In the genomic region with DNA sequence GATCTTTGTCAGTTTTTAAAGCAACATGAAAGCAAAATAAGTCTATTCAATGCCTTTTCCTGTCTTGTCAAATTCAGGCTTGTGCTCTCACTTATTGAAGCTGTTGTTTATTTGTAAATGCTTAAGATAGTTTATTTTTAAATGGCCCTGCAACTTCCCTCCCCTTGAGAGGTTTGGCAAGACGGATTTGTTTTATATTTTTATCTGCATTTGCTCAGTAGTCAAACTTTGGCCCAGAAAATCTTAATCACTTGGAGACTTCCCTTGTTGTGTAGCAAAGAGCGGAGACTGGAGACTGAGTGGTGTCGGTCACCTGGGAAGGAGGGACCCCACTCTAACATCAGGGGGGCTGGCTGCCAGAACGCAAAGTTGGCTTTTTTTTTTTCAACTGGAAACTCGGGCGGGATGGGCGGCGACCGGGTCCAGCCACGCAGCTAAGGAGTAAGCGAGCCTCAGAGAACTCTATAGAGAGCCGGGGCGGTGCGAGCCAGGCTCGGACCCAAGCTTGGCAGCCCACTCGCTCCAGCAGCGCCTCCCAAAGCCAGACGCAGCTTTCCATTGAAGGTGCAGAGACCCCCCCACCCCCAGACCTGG, we compare ENCODE assay signal across 8 mouse cellular contexts. TPM values are rescaled to one million over a fixed set of nuclear protein-coding genes. Genes with fewer than 3 reads are reported as not detected.
A peak's percentile ranks its signal among the peaks of the same experiment; 100 is the strongest.
DNase-seq lines count a peak whose midpoint lies in the region; ATAC-seq and TF ChIP-seq lines count a peak whose summit lies in the region.

No protein-coding gene starts in this region.

- no peaks in the 10 kb centered on the region for H3K9me3 ChIP-seq in embryonic facial prominence, embryonic 12.5 days
- H3K9me3 ChIP-seq in intestine, postnatal 0 days (ENCODE audit: control insufficient read depth): no peaks in the 10 kb centered on the region
- no peaks in the 10 kb centered on the region for H3K9me3 ChIP-seq in neural tube, embryonic 13.5 days

- H3K27ac ChIP-seq in left cerebral cortex, adult 2 months: peak overlapping the region; percentile 93
- H3K27ac ChIP-seq in embryonic facial prominence, embryonic 12.5 days: peak overlapping the region; percentile 99
- H3K27ac ChIP-seq in intestine, postnatal 0 days (ENCODE audit: low read depth, low read length): peak overlapping the region; percentile 97
- H3K27ac ChIP-seq in neural tube, embryonic 13.5 days (replicated peaks): peak overlapping the region; percentile 99

- H3K36me3 ChIP-seq in embryonic facial prominence, embryonic 12.5 days: no peaks in the 10 kb centered on the region
- no peaks in the 10 kb centered on the region for H3K36me3 ChIP-seq in intestine, postnatal 0 days (ENCODE audit: control insufficient read depth, insufficient read depth)
- H3K36me3 ChIP-seq in neural tube, embryonic 13.5 days: no peaks in the 10 kb centered on the region

- peak overlapping the region; percentile 50 for H3K4me2 ChIP-seq in embryonic facial prominence, embryonic 12.5 days (replicated peaks)
- peak overlapping the region; percentile 88 for H3K4me2 ChIP-seq in intestine, postnatal 0 days (replicated peaks; ENCODE audit: low read depth)
- peak overlapping the region; percentile 72 for H3K4me2 ChIP-seq in neural tube, embryonic 13.5 days

- no peak for ATAC-seq in embryonic facial prominence, embryonic 12.5 days (ENCODE audit: insufficient number of reproducible peaks, insufficient read depth, low FRiP score, low TSS enrichment)
- ATAC-seq in intestine, postnatal 0 days: peak; percentile 80
- ATAC-seq in neural tube, embryonic 13.5 days (ENCODE audit: low read depth): peak; percentile 88

- H3K27me3 ChIP-seq in embryonic facial prominence, embryonic 12.5 days: 0 out of 2 replicates have a peak, but pooled peaks cover 6% of the 10 kb centered on the region
- H3K27me3 ChIP-seq in intestine, postnatal 0 days (replicated peaks; ENCODE audit: control insufficient read depth, insufficient read depth, low read length): no peaks in the 10 kb centered on the region
- H3K27me3 ChIP-seq in neural tube, embryonic 13.5 days: no peaks in the 10 kb centered on the region; the same call in 1 of the 2 replicates

- H3K4me3 ChIP-seq in left cerebral cortex, adult 2 months: peak overlapping the region; percentile 96
- peak overlapping the region; percentile 95 for H3K4me3 ChIP-seq in embryonic facial prominence, embryonic 12.5 days
- peak overlapping the region; percentile 100 for H3K4me3 ChIP-seq in intestine, postnatal 0 days (ENCODE audit: low read depth, low read length)
- peak overlapping the region; percentile 68 for H3K4me3 ChIP-seq in neural tube, embryonic 13.5 days

- WGBS in embryonic facial prominence, embryonic 12.5 days: under 1% methylated on average over 18 of the region's 18 CpGs
- WGBS in intestine, postnatal 0 days: under 1% methylated on average over 18 of the region's 18 CpGs
- WGBS in neural tube, embryonic 13.5 days: 1% methylated on average over 18 of the region's 18 CpGs

- DNase-seq in left cerebral cortex, adult 2 months (ENCODE audit: extremely low spot score in 1 of 2, low spot score in 2 of 2): no peak
- no peak for DNase-seq in left cerebral cortex, adult 11 months (ENCODE audit: low spot score)
- no peak for DNase-seq in gastrocnemius, adult 8-10 months (ENCODE audit: low spot score in 2 of 2)
- no peak for DNase-seq in embryo, embryonic 10 days (ENCODE audit: low spot score)
- DNase-seq in layer of hippocampus, postnatal 36 days: no peak

- intact Hi-C loops in left cerebral cortex, adult 2 months (cut with DNase I): loop anchor here (5.0 to 10.0 kb wide), 3 partner anchors 115 to 1142 kb away; no protein-coding TSS in a partner anchor

- peak overlapping the region; percentile 99; the same call in 1 of the 2 replicates for H3K9ac ChIP-seq in embryonic facial prominence, embryonic 12.5 days
- peak overlapping the region; percentile 60 for H3K9ac ChIP-seq in intestine, postnatal 0 days (ENCODE audit: low read depth, low read length)
- H3K9ac ChIP-seq in neural tube, embryonic 13.5 days: peak overlapping the region; percentile 93

- peaks cover 10% of the 10 kb centered on the region; the same call in 1 of the 2 replicates for H3K4me1 ChIP-seq in embryonic facial prominence, embryonic 12.5 days
- H3K4me1 ChIP-seq in intestine, postnatal 0 days (replicated peaks; ENCODE audit: control insufficient read depth, insufficient read depth, low read length): no peaks in the 10 kb centered on the region
- H3K4me1 ChIP-seq in neural tube, embryonic 13.5 days (replicated peaks): peaks cover 24% of the 10 kb centered on the region

- no peak for TF ChIP-seq CTCF in left cerebral cortex, adult 2 months (IDR thresholded peaks at IDR 0.05)
- TF ChIP-seq CTCF in intestine, postnatal 0 days (IDR thresholded peaks at IDR 0.05; ENCODE audit: low read depth): no peak

RNA-seq across cellular contexts. Expression of a gene that starts 6.0 kb away (rescaled TPM):
- total RNA-seq in left cerebral cortex, adult 2 months (2021): 10 to 100 TPM; 51.7 to 53.3 TPM
- 119 and 121 TPM in 2 replicates for polyA plus RNA-seq in embryonic facial prominence, embryonic 12.5 days (2016; fragmentation: Nextera tagmentation; extraction: Ambion mirVana)
- polyA plus RNA-seq in intestine, postnatal 0 days (2015; fragmentation: Nextera tagmentation; extraction: Ambion mirVana): 25.3 and 27.0 TPM in 2 replicates
- polyA plus RNA-seq in neural tube, embryonic 13.5 days (2015; fragmentation: Nextera tagmentation; extraction: Ambion mirVana): 89.2 and 100 TPM in 2 replicates
- 10 to 100 TPM; 13.1 to 16.9 (median 13.7) TPM for total RNA-seq in gastrocnemius, adult 8-10 months (2022)
- total RNA-seq in layer of hippocampus, postnatal 36 days (2021): 10 to 100 TPM; 54.9 to 60.0 TPM

RNA-seq across cellular contexts. Expression of a gene that starts 30.3 kb away (rescaled TPM):
- total RNA-seq in left cerebral cortex, adult 2 months (2021): 10 to 100 TPM; 11.8 to 15.7 TPM
- 11.9 and 16.6 TPM in 2 replicates for polyA plus RNA-seq in embryonic facial prominence, embryonic 12.5 days (2016; fragmentation: Nextera tagmentation; extraction: Ambion mirVana)
- polyA plus RNA-seq in intestine, postnatal 0 days (2015; fragmentation: Nextera tagmentation; extraction: Ambion mirVana): 4.1 and 4.7 TPM in 2 replicates
- 18.0 and 22.7 TPM in 2 replicates for polyA plus RNA-seq in neural tube, embryonic 13.5 days (2015; fragmentation: Nextera tagmentation; extraction: Ambion mirVana)
- total RNA-seq in gastrocnemius, adult 8-10 months (2022): 1 to 10 TPM; 2.5 to 3.7 (median 3.3) TPM
- total RNA-seq in layer of hippocampus, postnatal 36 days (2021): 10 to 100 TPM; 12.0 to 17.6 TPM

RNA-seq across cellular contexts. Expression of a gene that starts 57.1 kb away (rescaled TPM):
- total RNA-seq in left cerebral cortex, adult 2 months (2021): 10 to 100 TPM; 45.4 to 51.6 TPM
- polyA plus RNA-seq in embryonic facial prominence, embryonic 12.5 days (2016; fragmentation: Nextera tagmentation; extraction: Ambion mirVana): 23.6 and 25.2 TPM in 2 replicates
- 5.7 and 6.7 TPM in 2 replicates for polyA plus RNA-seq in intestine, postnatal 0 days (2015; fragmentation: Nextera tagmentation; extraction: Ambion mirVana)
- polyA plus RNA-seq in neural tube, embryonic 13.5 days (2015; fragmentation: Nextera tagmentation; extraction: Ambion mirVana): 36.1 and 37.5 TPM in 2 replicates
- 1 to 10 TPM; 3.2 to 6.3 (median 4.6) TPM for total RNA-seq in gastrocnemius, adult 8-10 months (2022)
- 10 to 100 TPM; 37.3 to 39.2 TPM for total RNA-seq in layer of hippocampus, postnatal 36 days (2021)

Comparison
In these comparisons a context has a peak if more than half of its experiments do, and no peak if none do; other contexts are left out.
1. RNA of a gene that starts 57.1 kb away (total RNA-seq): 45.4 to 51.6 TPM in left cerebral cortex, adult 2 months and 37.3 to 39.2 TPM in layer of hippocampus, postnatal 36 days; 3.2 to 6.3 TPM in gastrocnemius, adult 8-10 months; every median in the first group is over 4 times any median in the second.
2. Peak in every context shown above with its lines, with median percentiles within 50 percentile points of each other: H3K27ac ChIP-seq, H3K4me3 ChIP-seq, H3K4me2 ChIP-seq and H3K9ac ChIP-seq.